Mouse (Mus musculus) ES-E14 (cell line): Measurements from ENCODE around the gene Cda.

ENCODE experiments used
- CHD2 ChIP-seq: IDR thresholded peaks from 2 replicates; pipeline ENCODE4 v1.6.1; 2014; ENCODE audit warnings: mild to moderate bottlenecking, low read depth, low read length, inconsistent platforms
- HCFC1 ChIP-seq: IDR thresholded peaks from 2 replicates; pipeline ENCODE4 v1.6.1; 2012; ENCODE audit warnings: low read length, inconsistent platforms, borderline replicate concordance; ENCODE audit not compliant: insufficient read depth
- MAFK ChIP-seq: IDR thresholded peaks from 2 replicates; pipeline ENCODE4 v1.6.1; 2014; ENCODE audit warnings: mild to moderate bottlenecking, low read depth, low read length, inconsistent platforms; ENCODE audit not compliant: insufficient read depth
- ZC3H11A ChIP-seq: IDR thresholded peaks from 2 replicates; pipeline ENCODE4 v1.6.1; 2012; ENCODE audit warnings: low read depth, mild to moderate bottlenecking, inconsistent platforms, low read length, borderline replicate concordance
- ZNF384 ChIP-seq: IDR thresholded peaks from 2 replicates; pipeline ENCODE4 v1.6.1; 2012; ENCODE audit warnings: low read depth, low read length, inconsistent platforms

- TF ChIP-seq HCFC1: no peak
- no peak for TF ChIP-seq ZNF384
- no peak for TF ChIP-seq ZC3H11A
- TF ChIP-seq MAFK: no peak
- TF ChIP-seq CHD2: no peak
These were observed 74.4 kb downstream of the Cda start for GRCm38 (mm10) chr4:138293261-138293948.
